Mouse (Mus musculus) intestine, embryonic 16.5 days (tissue): Measurements from ENCODE around the gene Dnah3. TPM values are rescaled to one million over a fixed set of nuclear protein-coding genes. Genes with fewer than 3 reads are reported as not detected.

ENCODE experiments used
- ATAC-seq: fragments of 200-750 bp; cut with Nextera tagmentation; 2 replicates; pipeline ENCODE4 v1.8.0; 2017; ENCODE audit warnings: moderate TSS enrichment, moderate library complexity
- H3K27ac ChIP-seq: fragments of 300-500 bp; sonication (generic); 2 replicates; pipeline ENCODE4 v1.5.1; 2014; ENCODE audit warnings: mild to moderate bottlenecking, low read length
- H3K27me3 ChIP-seq: fragments of 300-500 bp; sonication (generic); replicated peaks from 2 replicates; pipeline ENCODE4 v1.6.1; 2014; ENCODE audit warnings: low read length, control low read depth, mixed read lengths; ENCODE audit not compliant: control insufficient read depth, insufficient read depth
- H3K36me3 ChIP-seq: fragments of 300-500 bp; sonication (generic); 2 replicates; pipeline ENCODE4 v1.6.1; 2014; ENCODE audit warnings: low read length, control low read depth; ENCODE audit not compliant: control insufficient read depth, insufficient read depth
- H3K4me1 ChIP-seq: fragments of 300-500 bp; sonication (generic); 2 replicates; pipeline ENCODE4 v1.6.1; 2014; ENCODE audit warnings: low read length, control low read depth, mixed read lengths; ENCODE audit not compliant: control insufficient read depth, insufficient read depth
- H3K4me2 ChIP-seq: fragments of 300-500 bp; sonication (generic); 2 replicates; pipeline ENCODE4 v1.6.1; 2014; ENCODE audit warnings: low read depth, low read length, control low read depth
- H3K4me3 ChIP-seq: fragments of 300-500 bp; sonication (generic); 2 replicates; pipeline ENCODE4 v1.5.1; 2014; ENCODE audit warnings: mild to moderate bottlenecking, low read length
- H3K9ac ChIP-seq: fragments of 300-500 bp; sonication (generic); 2 replicates; pipeline ENCODE4 v1.6.1; 2014; ENCODE audit warnings: low read depth, low read length
- H3K9me3 ChIP-seq: fragments of 300-500 bp; sonication (generic); 2 replicates; pipeline ENCODE4 v1.6.1; 2016; ENCODE audit warnings: low read length, control low read depth; ENCODE audit not compliant: control insufficient read depth
- WGBS: fragments of 180-500 bp; shearing (Covaris S2); extraction: QIAGEN DNeasy Blood & Tissue Kit; methylation state at CpG from one replicate; pipeline ENCODE4 v1.1.7; 2014; 5-methylcytosine and 5-hydroxymethylcytosine counted together
- polyA plus RNA-seq: library from polyadenylated mRNA; unstranded; fragments of >200 nt; fragmentation: Nextera tagmentation; extraction: Ambion mirVana; gene quantifications from 2 replicates; pipeline ENCODE4 v1.2.1, GENCODE M21; 2015

Gene Dnah3
- polyA plus RNA-seq, 1 experiment from 2014 or later = not detected

- no peaks in the 10 kb centered on the region for H3K4me1 ChIP-seq
- no peak for ATAC-seq
- H3K9ac ChIP-seq = no peak overlapping the region
- WGBS = 79% methylated on average over 1 of the region's 1 CpGs
- no peaks in the 10 kb centered on the region for H3K9me3 ChIP-seq
- H3K27ac ChIP-seq = no peak overlapping the region
- no peak overlapping the region for H3K4me3 ChIP-seq
- no peak overlapping the region for H3K4me2 ChIP-seq
- no peaks in the 10 kb centered on the region for H3K27me3 ChIP-seq
- H3K36me3 ChIP-seq = no peaks in the 10 kb centered on the region
Measured at GRCm38 (mm10) chr7:120028669-120029068, 66.4 kb downstream of the Dnah3 start.

GRCm38 (mm10) chr7:119997066-119997465 is 98.0 kb downstream of the Dnah3 start:
- Histone ChIP-seq H3K4me3 (no peak overlapping the region), H3K9me3 (no peaks in the 10 kb centered on the region), H3K9ac (no peak overlapping the region), H3K36me3 (no peaks in the 10 kb centered on the region), H3K27me3 (no peaks in the 10 kb centered on the region), H3K4me2 (no peak overlapping the region), H3K4me1 (no peaks in the 10 kb centered on the region), H3K27ac (no peak overlapping the region)
- ATAC-seq = no peak
- WGBS = 75% methylated on average over 6 of the region's 6 CpGs

GRCm38 (mm10) chr7:119985279-119985912 is 109.7 kb downstream of the Dnah3 start:
- no peak overlapping the region for H3K27ac ChIP-seq
- no peak overlapping the region for H3K4me3 ChIP-seq
- 70% methylated on average over 3 of the region's 3 CpGs for WGBS
- ATAC-seq = no peak
- H3K27me3 ChIP-seq = no peaks in the 10 kb centered on the region
- no peak overlapping the region for H3K4me2 ChIP-seq
- no peaks in the 10 kb centered on the region for H3K4me1 ChIP-seq
- no peaks in the 10 kb centered on the region for H3K9me3 ChIP-seq
- no peak overlapping the region for H3K9ac ChIP-seq
- no peaks in the 10 kb centered on the region for H3K36me3 ChIP-seq

GRCm38 (mm10) chr7:119980170-119980569 is 114.9 kb downstream of the Dnah3 start:
- no peak overlapping the region for H3K27ac ChIP-seq
- no peaks in the 10 kb centered on the region for H3K9me3 ChIP-seq
- no peak overlapping the region for H3K4me3 ChIP-seq
- H3K36me3 ChIP-seq = no peaks in the 10 kb centered on the region
- no peak overlapping the region for H3K9ac ChIP-seq
- no peaks in the 10 kb centered on the region for H3K27me3 ChIP-seq
- no peak overlapping the region for H3K4me2 ChIP-seq
- ATAC-seq = no peak
- 95% methylated on average over 3 of the region's 3 CpGs for WGBS
- no peaks in the 10 kb centered on the region for H3K4me1 ChIP-seq

GRCm38 (mm10) chr7:119978576-119978975 is 116.5 kb downstream of the Dnah3 start:
- H3K9me3 ChIP-seq = no peaks in the 10 kb centered on the region
- no peak overlapping the region for H3K4me3 ChIP-seq
- no peaks in the 10 kb centered on the region for H3K36me3 ChIP-seq
- no peaks in the 10 kb centered on the region for H3K27me3 ChIP-seq
- H3K27ac ChIP-seq = no peak overlapping the region
- H3K4me2 ChIP-seq = no peak overlapping the region
- no peak overlapping the region for H3K9ac ChIP-seq
- peak; percentile 50; the same call in 1 of the 2 replicates for ATAC-seq
- H3K4me1 ChIP-seq = no peaks in the 10 kb centered on the region

- H3K4me1 ChIP-seq = no peaks in the 10 kb centered on the region
- no peak overlapping the region for H3K4me2 ChIP-seq
- H3K27me3 ChIP-seq = no peaks in the 10 kb centered on the region
- no peak overlapping the region for H3K9ac ChIP-seq
- H3K9me3 ChIP-seq = no peaks in the 10 kb centered on the region
- 83% methylated on average over 7 of the region's 7 CpGs for WGBS
- no peak overlapping the region for H3K4me3 ChIP-seq
- H3K27ac ChIP-seq = no peak overlapping the region
- no peak for ATAC-seq
- H3K36me3 ChIP-seq = no peaks in the 10 kb centered on the region
Measured at GRCm38 (mm10) chr7:119977574-119977973, 117.5 kb downstream of the Dnah3 start.

- H3K36me3 ChIP-seq = no peaks in the 10 kb centered on the region
- no peaks in the 10 kb centered on the region for H3K27me3 ChIP-seq
- H3K9me3 ChIP-seq = no peaks in the 10 kb centered on the region
- WGBS = 77% methylated on average over 6 of the region's 6 CpGs
- H3K27ac ChIP-seq = no peak overlapping the region
- no peaks in the 10 kb centered on the region for H3K4me1 ChIP-seq
- H3K4me3 ChIP-seq = no peak overlapping the region
- 0 out of 2 replicates have a peak, but pooled peaks have one; percentile 44 for ATAC-seq
- no peak overlapping the region for H3K9ac ChIP-seq
- no peak overlapping the region for H3K4me2 ChIP-seq
Measured at GRCm38 (mm10) chr7:119976256-119976655, 118.8 kb downstream of the Dnah3 start.

- Histone ChIP-seq H3K4me1 (no peaks in the 10 kb centered on the region), H3K27me3 (no peaks in the 10 kb centered on the region), H3K9ac (no peak overlapping the region), H3K27ac (no peak overlapping the region), H3K9me3 (no peaks in the 10 kb centered on the region), H3K4me3 (no peak overlapping the region), H3K36me3 (no peaks in the 10 kb centered on the region), H3K4me2 (no peak overlapping the region)
- no peak for ATAC-seq
- 83% methylated on average over 5 of the region's 5 CpGs for WGBS
Measured at GRCm38 (mm10) chr7:119974214-119974613, 120.9 kb downstream of the Dnah3 start.

GRCm38 (mm10) chr7:119969320-119969719 is 125.8 kb downstream of the Dnah3 start:
- no peaks in the 10 kb centered on the region for H3K9me3 ChIP-seq
- H3K27ac ChIP-seq = no peak overlapping the region
- no peaks in the 10 kb centered on the region for H3K36me3 ChIP-seq
- H3K4me1 ChIP-seq = no peaks in the 10 kb centered on the region
- H3K4me2 ChIP-seq = no peak overlapping the region
- 65% methylated on average over 2 of the region's 2 CpGs for WGBS
- no peaks in the 10 kb centered on the region for H3K27me3 ChIP-seq
- no peak overlapping the region for H3K9ac ChIP-seq
- H3K4me3 ChIP-seq = no peak overlapping the region
- ATAC-seq = no peak
